Mouse (Mus musculus): Measurements from ENCODE around the gene Med13l. TPM values are rescaled to one million over a fixed set of nuclear protein-coding genes. Genes with fewer than 3 reads are reported as not detected.

Med13l gene
- total and polyA plus RNA-seq, 2 experiments from 2014 or later = 10.5 to 29.5 TPM

GRCm38 (mm10) chr5:118776396-118776795, 215.9 kb downstream of the Med13l start:
- no peak for DNase-seq (ENCODE audit: low spot score)
- ATAC-seq (ENCODE audit: low FRiP score) = no peak
- Histone ChIP-seq H3K27ac (ENCODE audit: low read depth, low read length) (no peak overlapping the region), H3K4me3 (ENCODE audit: low read depth, low read length) (no peak overlapping the region), H3K4me1 (ENCODE audit: insufficient read depth, low read length) (no peaks in the 10 kb centered on the region), H3K9ac (replicated peaks; ENCODE audit: low read length, poor library complexity, severe bottlenecking) (no peak overlapping the region), H3K9me3 (ENCODE audit: low read length) (no peaks in the 10 kb centered on the region), H3K4me2 (ENCODE audit: low read depth, low read length, poor library complexity, severe bottlenecking) (no peak overlapping the region), H3K36me3 (ENCODE audit: insufficient read depth, low read length) (no peaks in the 10 kb centered on the region), H3K27me3 (ENCODE audit: insufficient read depth, low read length) (peaks cover 8% of the 10 kb centered on the region; the same call in 1 of the 2 replicates)
- no peak for TF ChIP-seq CTCF (IDR thresholded peaks at IDR 0.05)
- WGBS = 87% methylated on average over 6 of the region's 6 CpGs

- Histone ChIP-seq H3K27me3 (ENCODE audit: insufficient read depth, low read length) (peaks cover 14% of the 10 kb centered on the region; the same call in 1 of the 2 replicates), H3K4me1 (ENCODE audit: insufficient read depth, low read length) (no peaks in the 10 kb centered on the region), H3K27ac (ENCODE audit: low read depth, low read length) (no peak overlapping the region), H3K4me2 (ENCODE audit: low read depth, low read length, poor library complexity, severe bottlenecking) (no peak overlapping the region), H3K9me3 (ENCODE audit: low read length) (0 out of 2 replicates have a peak, but pooled peaks cover 5% of the 10 kb centered on the region), H3K36me3 (ENCODE audit: insufficient read depth, low read length) (no peaks in the 10 kb centered on the region), H3K4me3 (ENCODE audit: low read depth, low read length) (no peak overlapping the region), H3K9ac (replicated peaks; ENCODE audit: low read length, poor library complexity, severe bottlenecking) (no peak overlapping the region)
- ATAC-seq (ENCODE audit: low FRiP score) (no peak), DNase-seq (ENCODE audit: low spot score) (peak; percentile 65)
- peak; percentile 99 for TF ChIP-seq CTCF (IDR thresholded peaks at IDR 0.05)
- WGBS = 13% methylated on average over 17 of the region's 17 CpGs
These were observed 221.1 kb downstream of the Med13l start for GRCm38 (mm10) chr5:118781598-118781997.

GRCm38 (mm10) chr5:118782139-118782538, 221.7 kb downstream of the Med13l start:
- no peaks in the 10 kb centered on the region for H3K4me1 ChIP-seq (ENCODE audit: insufficient read depth, low read length)
- DNase-seq (ENCODE audit: low spot score) = no peak
- peaks cover 14% of the 10 kb centered on the region; the same call in 1 of the 2 replicates for H3K27me3 ChIP-seq (ENCODE audit: insufficient read depth, low read length)
- H3K9ac ChIP-seq (replicated peaks; ENCODE audit: low read length, poor library complexity, severe bottlenecking) = no peak overlapping the region
- H3K27ac ChIP-seq (ENCODE audit: low read depth, low read length) = no peak overlapping the region
- no peak overlapping the region for H3K4me3 ChIP-seq (ENCODE audit: low read depth, low read length)
- H3K4me2 ChIP-seq (ENCODE audit: low read depth, low read length, poor library complexity, severe bottlenecking) = no peak overlapping the region
- 0 out of 2 replicates have a peak, but pooled peaks cover 5% of the 10 kb centered on the region for H3K9me3 ChIP-seq (ENCODE audit: low read length)
- 84% methylated on average over 3 of the region's 3 CpGs for WGBS
- no peak for ATAC-seq (ENCODE audit: low FRiP score)
- no peak for TF ChIP-seq CTCF (IDR thresholded peaks at IDR 0.05)
- H3K36me3 ChIP-seq (ENCODE audit: insufficient read depth, low read length) = no peaks in the 10 kb centered on the region

GRCm38 (mm10) chr5:118789226-118789625, 228.7 kb downstream of the Med13l start:
- H3K4me2 ChIP-seq (ENCODE audit: low read depth, low read length, poor library complexity, severe bottlenecking) = no peak overlapping the region
- H3K9me3 ChIP-seq (ENCODE audit: low read length) = peaks cover 15% of the 10 kb centered on the region
- no peak for DNase-seq (ENCODE audit: low spot score)
- H3K36me3 ChIP-seq (ENCODE audit: insufficient read depth, low read length) = no peaks in the 10 kb centered on the region
- no peak for ATAC-seq (ENCODE audit: low FRiP score)
- H3K4me3 ChIP-seq (ENCODE audit: low read depth, low read length) = no peak overlapping the region
- H3K4me1 ChIP-seq (ENCODE audit: insufficient read depth, low read length) = no peaks in the 10 kb centered on the region
- no peak for TF ChIP-seq CTCF (IDR thresholded peaks at IDR 0.05)
- H3K27ac ChIP-seq (ENCODE audit: low read depth, low read length) = no peak overlapping the region
- WGBS = 91% methylated on average over 11 of the region's 11 CpGs
- no peaks in the 10 kb centered on the region for H3K27me3 ChIP-seq (ENCODE audit: insufficient read depth, low read length)
- no peak overlapping the region for H3K9ac ChIP-seq (replicated peaks; ENCODE audit: low read length, poor library complexity, severe bottlenecking)

GRCm38 (mm10) chr5:118789776-118790175, 229.3 kb downstream of the Med13l start:
- Histone ChIP-seq H3K36me3 (ENCODE audit: insufficient read depth, low read length) (no peaks in the 10 kb centered on the region), H3K4me3 (ENCODE audit: low read depth, low read length) (no peak overlapping the region), H3K27me3 (ENCODE audit: insufficient read depth, low read length) (no peaks in the 10 kb centered on the region), H3K9me3 (ENCODE audit: low read length) (peaks cover 15% of the 10 kb centered on the region), H3K9ac (replicated peaks; ENCODE audit: low read length, poor library complexity, severe bottlenecking) (no peak overlapping the region), H3K4me1 (ENCODE audit: insufficient read depth, low read length) (no peaks in the 10 kb centered on the region), H3K27ac (ENCODE audit: low read depth, low read length) (no peak overlapping the region), H3K4me2 (ENCODE audit: low read depth, low read length, poor library complexity, severe bottlenecking) (no peak overlapping the region)
- ATAC-seq (ENCODE audit: low FRiP score) (no peak), DNase-seq (ENCODE audit: low spot score) (no peak)
- TF ChIP-seq CTCF (IDR thresholded peaks at IDR 0.05) = no peak
- WGBS = 63% methylated on average over 9 of the region's 9 CpGs

- Histone ChIP-seq H3K36me3 (ENCODE audit: insufficient read depth, low read length) (no peaks in the 10 kb centered on the region), H3K9me3 (ENCODE audit: low read length) (peaks cover 3% of the 10 kb centered on the region; the same call in 1 of the 2 replicates), H3K4me2 (ENCODE audit: low read depth, low read length, poor library complexity, severe bottlenecking) (no peak overlapping the region), H3K27ac (ENCODE audit: low read depth, low read length) (no peak overlapping the region), H3K27me3 (ENCODE audit: insufficient read depth, low read length) (no peaks in the 10 kb centered on the region), H3K9ac (replicated peaks; ENCODE audit: low read length, poor library complexity, severe bottlenecking) (no peak overlapping the region), H3K4me1 (ENCODE audit: insufficient read depth, low read length) (no peaks in the 10 kb centered on the region), H3K4me3 (ENCODE audit: low read depth, low read length) (no peak overlapping the region)
- ATAC-seq (ENCODE audit: low FRiP score) (no peak), DNase-seq (ENCODE audit: low spot score) (no peak)
- TF ChIP-seq CTCF (IDR thresholded peaks at IDR 0.05) = no peak
- WGBS = 88% methylated on average over 11 of the region's 11 CpGs
These were observed 237.3 kb downstream of the Med13l start for GRCm38 (mm10) chr5:118797811-118798210.

Measured in midbrain, postnatal 0 days (tissue).